Mouse (Mus musculus) neural tube, embryonic 10.5 days (tissue): ENCODE data around the gene Olfr1324.
"Not testable (repeated sequence)": the region's sequence is repeated elsewhere in the genome, so short reads cannot be mapped to it uniquely, and the experiment has no call there.

Experiments
- DNase-seq: peaks from one replicate; pipeline ENCODE4 v3.0.0-alpha.2; 2017; ENCODE audit warnings: low spot score; ENCODE audit errors: extremely low spot score

Gene Olfr1324

DNA sequence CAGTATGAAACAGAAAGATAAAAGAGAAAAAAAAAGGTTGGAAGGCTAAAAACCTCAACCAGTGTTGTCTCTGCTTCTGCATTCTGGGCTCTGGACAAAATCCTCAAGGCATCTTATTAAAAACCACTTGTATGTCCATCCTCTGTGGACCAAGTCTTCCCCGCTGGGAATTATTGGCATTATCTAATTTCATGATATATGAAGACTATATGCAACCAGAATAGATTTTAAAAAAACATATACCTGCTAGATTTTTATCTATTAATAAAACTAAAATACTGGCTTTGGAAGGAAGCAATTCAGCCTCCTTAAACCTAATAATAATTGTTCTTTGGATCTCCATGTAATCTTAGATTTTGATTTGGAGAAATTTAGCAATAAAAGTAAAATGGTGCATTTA is at the start of gene Olfr1324:
Gene Olfr1324, minus strand, starts transcription at position 101 of the 400 bp plus-strand sequence.
- DNase-seq, result no peak

GRCm38 (mm10) chrX:50470341-50470740 is 42.0 kb upstream of the Olfr1324 start:
- DNase-seq, result not testable (repeated sequence)

DNA sequence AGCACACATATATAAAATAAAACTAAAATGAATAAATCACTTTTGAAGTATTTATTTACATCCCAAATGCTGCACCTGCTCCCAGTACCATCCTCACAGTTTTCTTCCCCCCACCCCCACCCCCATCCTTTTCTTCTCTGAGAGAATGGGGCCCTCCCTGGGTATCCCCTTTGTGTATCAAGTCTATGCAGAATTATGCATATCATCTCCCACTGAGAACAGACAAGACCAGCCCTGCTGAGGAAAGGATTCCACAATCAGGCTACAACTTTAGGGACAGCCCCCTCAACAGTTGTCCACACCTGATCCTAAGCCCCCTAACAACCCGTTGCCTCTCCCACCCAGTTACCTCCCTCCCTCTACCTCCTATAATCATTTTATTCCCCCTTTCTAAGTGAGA is 27.8 kb upstream of the Olfr1324 start:
- no peak for DNase-seq

- no peak for DNase-seq
These were observed 15.1 kb upstream of the Olfr1324 start for GRCm38 (mm10) chrX:50443352-50443751.

GRCm38 (mm10) chrX:50442696-50443095 is 14.4 kb upstream of the Olfr1324 start:
- no peak for DNase-seq

GRCm38 (mm10) chrX:50432499-50432898 is 4.2 kb upstream of the Olfr1324 start:
- DNase-seq, result no peak

DNA sequence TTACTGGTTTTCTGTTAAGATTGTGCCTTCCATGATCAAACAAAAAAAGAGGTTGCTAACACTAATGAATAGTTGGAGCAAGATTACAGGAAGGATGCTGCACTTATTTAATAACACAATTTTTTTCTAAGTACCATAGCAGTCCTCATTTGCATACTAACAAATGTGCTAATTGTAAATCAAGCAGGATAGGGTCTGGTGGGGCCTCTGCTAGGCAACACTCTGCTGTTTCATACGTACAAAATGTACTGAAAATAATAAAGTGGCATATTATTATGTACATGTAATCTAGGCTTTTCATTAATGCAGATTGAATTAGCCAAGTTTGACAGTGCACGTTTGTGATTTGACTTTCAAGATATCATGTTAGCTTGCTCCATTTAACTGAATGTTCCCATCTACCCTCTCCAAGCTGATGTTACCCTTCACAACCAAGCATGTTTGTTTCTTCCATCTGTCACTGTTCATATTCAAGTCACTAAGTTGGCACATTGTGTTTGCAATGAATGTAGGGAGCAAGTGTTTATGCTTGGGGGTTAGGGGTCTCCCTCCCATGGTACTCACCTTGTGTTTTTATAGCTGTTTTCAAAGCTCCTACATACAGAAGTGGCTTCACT is 478 bp downstream of the Olfr1324 start:
- no peak for DNase-seq

DNA sequence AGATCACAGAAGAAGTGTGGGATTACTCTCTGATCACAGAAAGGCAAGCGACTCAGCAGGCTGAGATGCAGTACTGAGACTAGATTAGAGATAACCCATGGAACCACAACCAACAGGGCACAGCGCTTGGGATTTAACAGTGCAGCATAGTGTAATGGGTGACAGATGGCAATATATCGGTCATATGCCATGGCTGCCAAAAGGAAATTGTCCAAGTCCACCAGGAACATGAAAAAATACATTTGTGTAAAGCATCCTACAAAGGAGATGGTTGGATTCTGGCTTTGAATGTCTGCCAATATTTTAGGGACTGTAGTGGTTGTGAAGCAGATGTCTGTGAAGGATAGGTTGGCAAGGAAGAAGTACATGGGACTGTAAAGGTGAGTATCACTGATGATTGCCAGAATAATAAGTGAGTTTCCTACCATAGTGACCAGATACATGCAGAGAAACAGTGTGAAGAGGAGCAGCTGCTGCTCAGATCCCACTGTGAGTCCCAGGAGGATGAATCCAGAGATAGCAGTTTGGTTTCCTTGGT is 2.3 kb downstream of the Olfr1324 start:
- no peak for DNase-seq

GRCm38 (mm10) chrX:50410361-50410760 is 17.9 kb downstream of the Olfr1324 start:
- DNase-seq, result not testable (repeated sequence)

- DNase-seq, result not testable (repeated sequence)
These were observed 37.7 kb downstream of the Olfr1324 start for GRCm38 (mm10) chrX:50390616-50391015.

- DNase-seq, result no peak
These were observed 53.3 kb downstream of the Olfr1324 start for GRCm38 (mm10) chrX:50374978-50375377.
